Mouse (Mus musculus) embryo, embryonic 10.5 days (tissue): ENCODE results near the gene Hint2.

Source experiments
- DNase-seq: peaks from one replicate; pipeline ENCODE4 v3.0.0-alpha.2; 2015; ENCODE audit warnings: low spot score

The Hint2 gene

DNA sequence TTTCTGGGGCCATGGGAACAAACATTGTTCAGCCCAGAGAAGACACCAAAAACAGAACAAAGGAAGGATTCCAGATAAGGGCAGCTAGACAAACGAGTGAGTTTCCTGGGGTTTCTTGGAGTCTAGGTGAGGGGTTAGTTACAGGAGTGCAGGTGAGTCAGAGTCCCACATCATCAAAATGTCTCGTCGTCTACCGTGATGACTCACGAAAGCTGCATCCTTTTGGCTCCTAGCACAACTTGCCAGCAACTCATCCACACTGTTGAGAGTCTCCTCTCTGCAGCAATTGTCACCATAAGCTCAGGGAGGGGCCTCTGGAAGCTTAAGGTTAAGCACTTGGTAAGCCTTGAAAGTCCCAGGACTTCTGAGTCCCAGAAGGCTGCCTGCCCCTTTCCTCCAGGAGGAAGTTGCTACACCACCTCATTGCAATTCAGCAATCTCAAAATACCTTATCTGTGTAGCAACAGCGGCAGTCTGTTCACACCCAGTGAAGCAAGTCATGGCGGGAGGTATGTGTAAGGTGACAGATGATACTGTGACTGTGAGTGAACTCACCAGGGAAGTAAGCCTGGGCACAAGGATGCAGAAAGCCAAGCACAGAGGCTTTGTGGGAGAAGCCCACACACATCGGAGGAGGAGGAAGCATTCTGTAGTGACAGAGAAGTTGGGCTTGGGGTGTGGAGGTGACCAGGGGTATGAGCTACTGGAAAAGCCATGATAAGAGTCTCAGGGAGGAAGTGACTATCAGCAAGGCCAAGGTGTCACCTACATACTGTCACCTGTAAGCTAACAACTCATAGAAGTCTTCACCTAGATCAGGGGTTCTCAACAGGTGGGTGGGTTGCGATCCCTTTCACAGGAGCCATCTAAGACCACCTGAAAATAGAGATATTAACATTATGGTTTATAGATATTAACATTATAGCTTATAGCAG, 51.2 kb downstream of the Hint2 start:
- no peak for DNase-seq
